Mouse (Mus musculus) ES-E14 (cell line): ENCODE measurements at regions not wholly inside any gene's neighbourhood (a gene's known extent, or its start where the extent isn't known, plus 50 kb on each side); places are given as distances from the start of the nearest gene placed in this dataset.

Experiments used
- CHD2 ChIP-seq: IDR thresholded peaks from 2 replicates; pipeline ENCODE4 v1.6.1; 2014; ENCODE audit warnings: mild to moderate bottlenecking, low read depth, low read length, inconsistent platforms
- HCFC1 ChIP-seq: IDR thresholded peaks from 2 replicates; pipeline ENCODE4 v1.6.1; 2012; ENCODE audit warnings: low read length, inconsistent platforms, borderline replicate concordance; ENCODE audit not compliant: insufficient read depth
- ZC3H11A ChIP-seq: IDR thresholded peaks from 2 replicates; pipeline ENCODE4 v1.6.1; 2012; ENCODE audit warnings: low read depth, mild to moderate bottlenecking, inconsistent platforms, low read length, borderline replicate concordance

- TF ChIP-seq HCFC1: no peak
- TF ChIP-seq CHD2: no peak
- no peak for TF ChIP-seq ZC3H11A
Observed at GRCm38 (mm10) chr1:128835510-128835909, 243.4 kb upstream of the Cxcr4 start.
